ENCODE assay signal across 8 mouse cellular contexts in genomic region chr4:59581314-59582185, GRCm38 (mm10). TPM values are rescaled to one million over a fixed set of nuclear protein-coding genes. Genes with fewer than 3 reads are reported as not detected.
DNase-seq lines count a peak whose midpoint lies in the region; ATAC-seq and TF ChIP-seq lines count a peak whose summit lies in the region.

TSS of gene Hsdl2 (plus strand) at chr4:59581563.

- H3K4me2 ChIP-seq in heart, embryonic 15.5 days = peak within 1 kb of the TSS; percentile 90
- H3K4me2 ChIP-seq in liver, embryonic 14.5 days (ENCODE audit: low read depth) = peak within 1 kb of the TSS; percentile 97
- peak within 1 kb of the TSS; percentile 55 for H3K4me2 ChIP-seq in neural tube, embryonic 11.5 days (ENCODE audit: low read depth)
- H3K4me2 ChIP-seq in stomach, postnatal 0 days (replicated peaks; ENCODE audit: low read depth) = peak within 1 kb of the TSS; percentile 53

- H3K9me3 ChIP-seq in forebrain, embryonic 10.5 days = no peaks in the 10 kb centered on the region
- no peaks in the 10 kb centered on the region for H3K9me3 ChIP-seq in heart, embryonic 15.5 days (replicated peaks)
- H3K9me3 ChIP-seq in liver, embryonic 14.5 days (ENCODE audit: control insufficient read depth, low read length) = no peaks in the 10 kb centered on the region
- H3K9me3 ChIP-seq in neural tube, embryonic 11.5 days (ENCODE audit: control insufficient read depth, low read length) = no peaks in the 10 kb centered on the region
- no peaks in the 10 kb centered on the region for H3K9me3 ChIP-seq in stomach, postnatal 0 days (ENCODE audit: control insufficient read depth, low read length)

- H3K27me3 ChIP-seq in forebrain, embryonic 10.5 days (ENCODE audit: poor library complexity, severe bottlenecking) = peaks cover 9% of the 10 kb centered on the region
- no peaks in the 10 kb centered on the region for H3K27me3 ChIP-seq in heart, embryonic 15.5 days
- no peaks in the 10 kb centered on the region for H3K27me3 ChIP-seq in liver, embryonic 14.5 days (ENCODE audit: control insufficient read depth, insufficient read depth, low read length)
- H3K27me3 ChIP-seq in neural tube, embryonic 11.5 days (ENCODE audit: control insufficient read depth, insufficient read depth, low read length) = no peaks in the 10 kb centered on the region
- H3K27me3 ChIP-seq in stomach, postnatal 0 days (ENCODE audit: control insufficient read depth, insufficient read depth, low read length) = no peaks in the 10 kb centered on the region

- peak; percentile 96 for ATAC-seq in heart, embryonic 15.5 days (replicated peaks; ENCODE audit: insufficient number of reproducible peaks, insufficient read depth, low FRiP score, low read depth)
- ATAC-seq in liver, embryonic 14.5 days (ENCODE audit: insufficient read depth) = peak; percentile 97
- peak; percentile 95 for ATAC-seq in neural tube, embryonic 11.5 days (ENCODE audit: insufficient read depth, low FRiP score, low TSS enrichment)
- ATAC-seq in stomach, postnatal 0 days (ENCODE audit: low FRiP score, low TSS enrichment) = peak; percentile 97

- no peak for TF ChIP-seq EP300 in liver, embryonic 14.5 days (IDR thresholded peaks at IDR 0.05; ENCODE audit: low read depth)
- TF ChIP-seq EP300 in stomach, postnatal 0 days (optimal IDR thresholded peaks at IDR 0.05) = no peak

- DNase-seq in CD8-positive naive resting alpha-beta T cell, adult 2 months (ENCODE audit: low read depth in 2 of 2, low spot score in 2 of 2) = peak; percentile 99
- peak; percentile 99 for DNase-seq in c-Kit-positive CD71-negative TER-119-negative erythroid progenitor cells, embryonic 14.5 days (ENCODE audit: low read depth)
- DNase-seq in forebrain, embryonic 10.5 days (ENCODE audit: extremely low spot score, low spot score) = peak; percentile 97
- peak; percentile 99 for DNase-seq in kidney, postnatal 25 days
- DNase-seq in liver, embryonic 14.5 days (ENCODE audit: low read depth in 3 of 3, low spot score in 3 of 3) = peak; percentile 100
- peak; percentile 99 for DNase-seq in neural tube, embryonic 11.5 days (ENCODE audit: low spot score)
- DNase-seq in stomach, postnatal 0 days (ENCODE audit: low spot score) = peak; percentile 100

- H3K4me3 ChIP-seq in forebrain, embryonic 10.5 days = peak within 1 kb of the TSS; percentile 75
- peak within 1 kb of the TSS; percentile 79 for H3K4me3 ChIP-seq in heart, embryonic 15.5 days
- H3K4me3 ChIP-seq in liver, embryonic 14.5 days (ENCODE audit: insufficient read depth in 1 of 2, low read depth in 2 of 2, low read length in 2 of 2) = peak within 1 kb of the TSS; percentile 77 to 99
- peak within 1 kb of the TSS; percentile 70 for H3K4me3 ChIP-seq in neural tube, embryonic 11.5 days (ENCODE audit: low read depth, low read length)
- H3K4me3 ChIP-seq in stomach, postnatal 0 days (ENCODE audit: low read depth, low read length) = peak within 1 kb of the TSS; percentile 78

- peak within 1 kb of the TSS; percentile 79 for H3K9ac ChIP-seq in heart, embryonic 15.5 days
- peak within 1 kb of the TSS; percentile 78 for H3K9ac ChIP-seq in liver, embryonic 14.5 days (replicated peaks)
- H3K9ac ChIP-seq in neural tube, embryonic 11.5 days (ENCODE audit: low read length) = peak within 1 kb of the TSS; percentile 62
- H3K9ac ChIP-seq in stomach, postnatal 0 days (ENCODE audit: low read length) = peak within 1 kb of the TSS; percentile 71

- peak within 1 kb of the TSS; percentile 83 for H3K27ac ChIP-seq in forebrain, embryonic 10.5 days
- peak within 1 kb of the TSS; percentile 97 for H3K27ac ChIP-seq in heart, embryonic 15.5 days
- peak within 1 kb of the TSS; percentile 72 for H3K27ac ChIP-seq in liver, embryonic 14.5 days
- peak within 1 kb of the TSS; percentile 50 for H3K27ac ChIP-seq in neural tube, embryonic 11.5 days (ENCODE audit: low read depth, low read length)
- H3K27ac ChIP-seq in stomach, postnatal 0 days (replicated peaks) = peak within 1 kb of the TSS; percentile 83

- TF ChIP-seq CTCF in liver, embryonic 14.5 days (IDR thresholded peaks at IDR 0.05; ENCODE audit: low read depth) = no peak
- no peak for TF ChIP-seq CTCF in stomach, postnatal 0 days (IDR thresholded peaks at IDR 0.05; ENCODE audit: low read depth)

- H3K4me1 ChIP-seq in forebrain, embryonic 10.5 days = peaks cover 18% of the 10 kb centered on the region
- peaks cover 19% of the 10 kb centered on the region for H3K4me1 ChIP-seq in heart, embryonic 15.5 days (replicated peaks)
- H3K4me1 ChIP-seq in liver, embryonic 14.5 days (replicated peaks; ENCODE audit: control insufficient read depth in 2 of 2, insufficient read depth in 2 of 2, low read length in 1 of 2) = peaks cover 11 to 13% of the 10 kb centered on the region in 2 experiments
- H3K4me1 ChIP-seq in neural tube, embryonic 11.5 days (ENCODE audit: control insufficient read depth, insufficient read depth, low read length) = peaks cover 4% of the 10 kb centered on the region; the same call in 1 of the 2 replicates
- H3K4me1 ChIP-seq in stomach, postnatal 0 days (replicated peaks; ENCODE audit: control insufficient read depth, insufficient read depth) = no peaks in the 10 kb centered on the region

- no peaks in the 10 kb centered on the region for H3K36me3 ChIP-seq in forebrain, embryonic 10.5 days (replicated peaks)
- H3K36me3 ChIP-seq in heart, embryonic 15.5 days = no peaks in the 10 kb centered on the region
- H3K36me3 ChIP-seq in liver, embryonic 14.5 days (replicated peaks; ENCODE audit: control insufficient read depth, insufficient read depth, low read depth) = no peaks in the 10 kb centered on the region
- H3K36me3 ChIP-seq in neural tube, embryonic 11.5 days (ENCODE audit: control insufficient read depth, insufficient read depth, low read length) = no peaks in the 10 kb centered on the region
- H3K36me3 ChIP-seq in stomach, postnatal 0 days (ENCODE audit: control insufficient read depth, insufficient read depth, low read length) = no peaks in the 10 kb centered on the region

- WGBS in forebrain, embryonic 10.5 days = under 1% methylated on average over 61 of the region's 61 CpGs
- WGBS in heart, embryonic 15.5 days = 1% methylated on average over 61 of the region's 61 CpGs
- 1% methylated on average over 61 of the region's 61 CpGs for WGBS in liver, embryonic 14.5 days (ENCODE audit: insufficient replicate concordance)
- under 1% methylated on average over 60 of the region's 61 CpGs for WGBS in neural tube, embryonic 11.5 days
- WGBS in stomach, postnatal 0 days = under 1% methylated on average over 61 of the region's 61 CpGs

RNA-seq across cellular contexts. Expression of gene Hsdl2, which starts in this region (rescaled TPM):
- polyA plus RNA-seq in forebrain, embryonic 10.5 days (2016; fragmentation: Nextera tagmentation; extraction: Ambion mirVana) = 18.6 and 18.8 TPM in 2 replicates
- polyA plus RNA-seq in heart, embryonic 15.5 days (2015; fragmentation: Nextera tagmentation; extraction: Ambion mirVana) = 59.5 and 70.1 TPM in 2 replicates
- 5.5 and 10.4 TPM in 2 replicates for polyA plus RNA-seq in liver, embryonic 14.5 days (2012; rRNA removed)
- polyA plus RNA-seq in liver, embryonic 14.5 days (2014; fragmentation: Nextera tagmentation; extraction: Ambion mirVana) = 16.3 and 17.6 TPM in 2 replicates
- 40.3 and 44.1 TPM in 2 replicates for polyA plus RNA-seq in neural tube, embryonic 11.5 days (2014; fragmentation: Nextera tagmentation; extraction: Ambion mirVana)
- polyA plus RNA-seq in stomach, postnatal 0 days (2015; fragmentation: Nextera tagmentation; extraction: Ambion mirVana) = 47.8 and 49.4 TPM in 2 replicates

Comparison
In these comparisons a context has a peak if more than half of its experiments do, and no peak if none do; other contexts are left out.
1. Peak in every context shown above with its lines: DNase-seq, ATAC-seq, H3K4me3 ChIP-seq and H3K27ac ChIP-seq.